Mouse (Mus musculus) bone marrow macrophage, adult 2 months (primary cell): Measurements from ENCODE around the gene Atpaf1.

ENCODE experiments used
- CTCF ChIP-seq: IDR thresholded peaks from 2 replicates; pipeline ENCODE4 v1.5.1; 2012; ENCODE audit warnings: low read depth, mild to moderate bottlenecking, low read length, moderate library complexity
- POLR2A ChIP-seq: IDR thresholded peaks from 2 replicates; pipeline ENCODE4 v1.6.1; 2012; ENCODE audit warnings: mild to moderate bottlenecking, low read depth, low read length, borderline replicate concordance

GRCm38 (mm10) chr4:115742658-115743057 lies 42.0 kb upstream of the Atpaf1 start:
- TF ChIP-seq CTCF (no peak), POLR2A (no peak)
